8 mouse cellular contexts compared by ENCODE assay signal in genomic region chr11:78177437-78177836, GRCm38 (mm10). TPM values are rescaled to one million over a fixed set of nuclear protein-coding genes. Genes with fewer than 3 reads are reported as not detected.
DNase-seq lines count a peak whose midpoint lies in the region; ATAC-seq lines count a peak whose summit lies in the region.

No protein-coding gene starts in this region.

- peak overlapping the region; percentile 93 for H3K27ac ChIP-seq in forebrain, embryonic 10.5 days
- peak overlapping the region; percentile 98 for H3K27ac ChIP-seq in kidney, embryonic 14.5 days (ENCODE audit: low read depth, low read length)

- peak; percentile 32 for ATAC-seq in kidney, embryonic 14.5 days (ENCODE audit: low FRiP score, low TSS enrichment)

- peak; percentile 60 for DNase-seq in urinary bladder, postnatal 14 days (ENCODE audit: low spot score)
- no peak for DNase-seq in urinary bladder, postnatal 10 days (ENCODE audit: low spot score)
- DNase-seq in forebrain, embryonic 10.5 days (ENCODE audit: extremely low spot score, low spot score): no peak
- peak; percentile 56 for DNase-seq in lung, postnatal 14 days
- no peak for DNase-seq in layer of hippocampus, adult 9-11 months
- DNase-seq in gastrocnemius, postnatal 36 days: no peak
- no peak for DNase-seq in c-Kit-positive CD71-positive TER-119-positive erythroid progenitor cells, embryonic 14.5 days (ENCODE audit: low spot score)

- H3K27me3 ChIP-seq in forebrain, embryonic 10.5 days (ENCODE audit: poor library complexity, severe bottlenecking): no peaks in the 10 kb centered on the region
- H3K27me3 ChIP-seq in kidney, embryonic 14.5 days (ENCODE audit: control insufficient read depth, insufficient read depth, low read length): no peaks in the 10 kb centered on the region

- H3K36me3 ChIP-seq in forebrain, embryonic 10.5 days (replicated peaks): peaks cover 38% of the 10 kb centered on the region
- peaks cover 35% of the 10 kb centered on the region for H3K36me3 ChIP-seq in kidney, embryonic 14.5 days (ENCODE audit: control insufficient read depth, insufficient read depth, low read length)

- H3K4me3 ChIP-seq in forebrain, embryonic 10.5 days: peak overlapping the region; percentile 61
- H3K4me3 ChIP-seq in kidney, embryonic 14.5 days (ENCODE audit: low read length): peak overlapping the region; percentile 60

- no peaks in the 10 kb centered on the region for H3K9me3 ChIP-seq in forebrain, embryonic 10.5 days
- no peaks in the 10 kb centered on the region for H3K9me3 ChIP-seq in kidney, embryonic 14.5 days (ENCODE audit: control insufficient read depth, low read length)

- H3K9ac ChIP-seq in kidney, embryonic 14.5 days (ENCODE audit: low read depth, low read length): peak overlapping the region; percentile 42; the same call in 1 of the 2 replicates

- H3K4me2 ChIP-seq in kidney, embryonic 14.5 days (replicated peaks; ENCODE audit: low read depth, low read length): peak overlapping the region; percentile 59

- intact Hi-C loops in gastrocnemius, postnatal 36 days (cut with DNase I): loop anchor here (5.0 kb wide), 1 partner anchor 195 kb away; the partner anchor contains the start of gene Phf12

- WGBS in forebrain, embryonic 10.5 days: 1% methylated on average over 10 of the region's 10 CpGs
- WGBS in kidney, embryonic 14.5 days: under 1% methylated on average over 10 of the region's 10 CpGs

- H3K4me1 ChIP-seq in forebrain, embryonic 10.5 days: peaks cover 72% of the 10 kb centered on the region
- peaks cover 32% of the 10 kb centered on the region for H3K4me1 ChIP-seq in kidney, embryonic 14.5 days (ENCODE audit: control insufficient read depth, insufficient read depth, low read length)

RNA-seq across cellular contexts. Expression of gene Tlcd1, which starts 0.9 kb away (rescaled TPM):
- polyA plus RNA-seq in forebrain, embryonic 10.5 days (2016; fragmentation: Nextera tagmentation; extraction: Ambion mirVana): 10.0 and 11.3 TPM in 2 replicates
- 23.1 and 28.1 TPM in 2 replicates for polyA plus RNA-seq in kidney, embryonic 14.5 days (2014; fragmentation: Nextera tagmentation; extraction: Ambion mirVana)
- 1 to 10 TPM in 1 of 2 experiments, under 1 TPM in 1; 0.99 to 1.4 TPM for total RNA-seq in gastrocnemius, postnatal 36 days (2021)

RNA-seq across cellular contexts. Expression of gene Nek8, which starts 1.0 kb away (rescaled TPM):
- 10.6 and 11.7 TPM in 2 replicates for polyA plus RNA-seq in forebrain, embryonic 10.5 days (2016; fragmentation: Nextera tagmentation; extraction: Ambion mirVana)
- polyA plus RNA-seq in kidney, embryonic 14.5 days (2014; fragmentation: Nextera tagmentation; extraction: Ambion mirVana): 15.8 and 20.6 TPM in 2 replicates
- under 1 TPM; 0.59 to 0.64 TPM for total RNA-seq in gastrocnemius, postnatal 36 days (2021)

RNA-seq across cellular contexts. Expression of gene Rpl23a, which starts 5.9 kb away (rescaled TPM):
- 1,073 and 1,096 TPM in 2 replicates for polyA plus RNA-seq in forebrain, embryonic 10.5 days (2016; fragmentation: Nextera tagmentation; extraction: Ambion mirVana)
- 1,650 and 2,291 TPM in 2 replicates for polyA plus RNA-seq in kidney, embryonic 14.5 days (2014; fragmentation: Nextera tagmentation; extraction: Ambion mirVana)
- total RNA-seq in gastrocnemius, postnatal 36 days (2021): 100 to 1,000 TPM; 644 to 813 TPM

RNA-seq across cellular contexts. Expression of gene Rab34, which starts 10.8 kb away (rescaled TPM):
- 70.7 and 73.3 TPM in 2 replicates for polyA plus RNA-seq in forebrain, embryonic 10.5 days (2016; fragmentation: Nextera tagmentation; extraction: Ambion mirVana)
- 128 and 156 TPM in 2 replicates for polyA plus RNA-seq in kidney, embryonic 14.5 days (2014; fragmentation: Nextera tagmentation; extraction: Ambion mirVana)
- total RNA-seq in gastrocnemius, postnatal 36 days (2021): 1 to 10 TPM; 4.2 to 4.5 TPM

RNA-seq across cellular contexts. Expression of gene Traf4, which starts 12.0 kb away (rescaled TPM):
- polyA plus RNA-seq in forebrain, embryonic 10.5 days (2016; fragmentation: Nextera tagmentation; extraction: Ambion mirVana): 97.6 and 104 TPM in 2 replicates
- 68.2 and 111 TPM in 2 replicates for polyA plus RNA-seq in kidney, embryonic 14.5 days (2014; fragmentation: Nextera tagmentation; extraction: Ambion mirVana)
- 1 to 10 TPM; 2.2 to 3.2 TPM for total RNA-seq in gastrocnemius, postnatal 36 days (2021)

Comparison
In these comparisons a context has a peak if more than half of its experiments do, and no peak if none do; other contexts are left out.
1. DNase-seq: peak in urinary bladder, postnatal 14 days (single experiment) and lung, postnatal 14 days (single experiment); none in urinary bladder, postnatal 10 days (single experiment), forebrain, embryonic 10.5 days (single experiment), layer of hippocampus, adult 9-11 months (single experiment), gastrocnemius, postnatal 36 days (0 of 2) and c-Kit-positive CD71-positive TER-119-positive erythroid progenitor cells, embryonic 14.5 days (single experiment).